Mouse (Mus musculus): Measurements from ENCODE around the gene Mboat7.

Mboat7 gene

DNA sequence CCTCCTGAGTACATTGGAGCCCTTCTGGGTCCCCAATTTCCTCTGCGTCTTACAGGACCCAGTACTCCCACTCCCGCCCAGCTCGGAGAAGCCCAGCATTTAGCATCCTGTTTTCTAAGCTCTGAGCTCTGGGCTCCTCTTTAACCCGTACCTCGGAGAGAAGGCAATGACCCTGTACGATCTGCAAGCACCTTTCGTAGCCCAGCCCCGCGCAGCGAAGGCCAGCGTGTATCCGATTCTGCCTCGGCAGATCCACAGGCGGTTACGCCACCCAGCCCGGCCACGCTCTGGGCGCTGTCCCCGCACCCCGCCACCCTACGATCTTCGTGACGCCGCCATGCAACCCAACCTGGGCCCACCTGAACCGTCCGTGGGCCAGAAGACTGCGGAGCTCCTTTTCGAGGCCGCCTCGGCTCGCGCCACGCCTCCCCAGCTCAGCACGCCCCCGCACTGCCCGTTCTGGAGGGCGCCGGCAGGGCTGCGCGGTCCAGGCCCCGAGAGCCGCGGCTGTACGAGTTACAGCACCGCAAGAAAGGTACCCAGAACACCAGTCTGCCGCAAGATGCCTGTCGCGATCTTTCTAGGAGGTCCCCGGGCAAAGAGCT lies 839 bp downstream of the Mboat7 start, which contains the start of gene Tsen34:
Gene Tsen34, plus strand, starts transcription at position 482 of the 605 bp plus-strand sequence.
- no peak for DNase-seq

DNA sequence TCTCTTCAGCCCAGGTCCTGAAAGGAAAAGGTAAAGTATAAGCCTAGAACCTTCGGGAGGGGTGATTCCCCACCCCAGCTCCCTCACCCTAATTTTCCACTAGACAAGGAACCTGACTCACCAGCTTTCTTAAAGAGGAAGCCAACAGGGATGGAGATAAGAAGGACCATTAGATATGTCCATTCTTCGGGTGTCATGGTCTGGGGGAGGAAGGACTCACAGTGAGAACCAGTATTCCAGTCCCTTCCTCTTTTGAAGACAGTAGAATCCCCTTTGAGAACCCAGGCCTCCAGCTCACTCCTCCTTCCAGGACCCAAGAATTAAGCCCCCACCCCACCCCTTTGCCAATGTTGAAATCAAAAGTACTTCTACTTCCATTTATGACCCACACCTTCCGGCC lies 1.4 kb downstream of the Mboat7 start:
- DNase-seq, result no peak

DNA sequence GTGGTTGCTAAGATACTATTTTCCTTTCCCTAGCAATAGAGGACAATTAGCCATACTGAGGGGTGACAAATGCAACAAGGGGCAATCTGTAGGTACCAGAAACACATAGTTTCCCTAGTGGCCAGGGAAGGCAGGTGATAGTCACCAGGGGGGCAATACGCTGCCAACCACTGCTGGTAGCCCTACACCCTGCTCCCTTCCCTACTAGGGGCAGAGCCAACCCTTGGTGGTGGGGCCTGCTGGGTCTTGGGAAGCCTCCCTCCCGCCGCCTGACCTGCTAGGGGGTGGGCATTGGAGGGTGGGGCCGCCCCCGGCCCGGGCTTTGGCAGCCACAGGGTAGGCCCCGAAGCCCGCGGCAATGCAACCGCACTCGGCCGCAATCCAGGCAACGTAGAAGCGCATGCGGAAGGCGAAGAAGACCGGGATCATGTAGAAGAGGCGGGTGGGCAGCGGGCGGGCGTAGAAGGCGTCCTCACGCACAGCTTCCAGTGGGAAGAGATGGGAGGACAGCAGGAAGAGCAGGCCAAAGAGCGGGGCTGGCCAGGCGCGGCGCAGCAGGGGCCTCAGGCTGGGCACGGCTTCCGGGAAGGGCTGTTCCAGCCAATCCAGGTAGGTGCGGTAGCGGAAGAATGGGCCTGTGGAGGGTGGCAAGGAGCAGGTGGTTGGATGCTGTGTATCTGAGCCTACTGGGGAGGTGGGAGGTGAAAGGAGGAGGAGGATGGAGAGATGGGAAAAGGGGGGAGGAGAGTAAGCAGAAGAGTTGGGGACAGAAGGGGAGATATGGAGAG lies 7.7 kb downstream of the Mboat7 start:
- no peak for DNase-seq

DNA sequence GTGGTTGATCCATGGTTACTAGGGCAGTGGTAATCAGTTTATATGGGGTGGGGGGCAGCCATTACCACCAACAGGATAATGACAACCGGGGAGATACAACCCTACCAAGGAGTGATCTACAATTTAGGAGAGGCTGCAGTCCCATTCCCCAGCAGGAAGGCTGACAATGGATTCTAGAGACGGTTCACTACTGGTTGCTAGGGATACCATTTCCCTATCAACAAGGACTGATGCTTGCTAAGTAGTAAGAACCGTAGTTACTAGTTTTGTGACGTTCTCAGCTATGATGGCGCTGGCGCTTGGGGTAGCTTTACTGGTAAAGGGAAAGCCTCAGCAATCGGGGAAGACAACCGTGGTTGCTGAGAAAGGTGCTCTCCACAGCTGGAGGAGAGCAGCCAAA lies 8.6 kb downstream of the Mboat7 start:
- no peak for DNase-seq

DNA sequence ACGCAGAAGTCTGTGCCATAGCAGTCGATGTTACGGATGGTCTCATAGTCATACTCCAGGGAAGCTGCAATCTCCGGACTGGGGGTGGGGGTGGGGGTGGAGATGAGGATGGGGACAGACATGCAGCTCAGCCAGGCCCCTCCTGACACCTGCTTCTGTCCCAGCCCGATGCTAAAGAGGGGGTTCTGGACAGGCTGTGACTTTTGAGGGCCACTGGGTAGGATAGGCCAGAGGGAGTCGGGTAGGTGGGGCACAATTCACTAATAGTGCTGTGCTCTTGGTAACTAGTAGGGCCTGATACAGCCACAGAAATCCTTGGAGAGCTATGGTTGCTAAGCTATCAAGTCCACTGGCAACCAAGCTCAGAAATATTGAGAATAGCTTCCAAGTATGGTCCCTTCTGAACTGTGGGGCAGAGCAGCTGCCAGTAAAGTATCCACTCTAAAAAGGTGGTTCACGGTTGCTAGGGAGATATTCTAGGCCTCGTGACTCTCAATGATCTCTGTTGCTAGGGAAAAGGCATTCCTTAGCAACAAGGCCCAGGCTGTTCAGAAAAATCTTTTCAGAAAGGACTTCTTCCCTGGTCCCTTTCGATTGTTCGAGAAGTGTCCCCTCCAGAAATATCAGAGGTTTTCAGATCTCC lies 9.3 kb downstream of the Mboat7 start:
- DNase-seq, result no peak

DNA sequence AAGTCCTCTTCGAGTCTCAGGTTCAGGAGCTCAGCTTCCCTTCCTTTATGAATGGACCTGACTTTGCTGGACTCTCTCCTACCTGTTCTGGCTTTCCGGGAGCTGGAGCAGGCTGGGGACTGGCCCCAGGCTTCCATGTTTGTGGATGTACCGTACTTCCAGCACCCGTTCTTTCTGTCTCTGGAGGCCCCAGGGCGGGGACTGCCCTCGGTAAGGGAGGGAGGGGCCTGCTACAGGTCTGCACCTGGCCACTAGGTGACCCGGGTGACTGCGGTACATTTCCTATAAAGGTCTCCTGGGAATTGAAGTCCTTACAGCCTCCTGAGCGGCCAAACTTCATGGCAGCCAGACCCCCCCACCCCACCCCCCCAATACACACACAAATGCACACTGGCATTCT lies 16.0 kb downstream of the Mboat7 start, which contains the start of gene Tmc4:
Gene Tmc4, minus strand, starts transcription at position 212 of the 400 bp plus-strand sequence.
- no peak for DNase-seq

DNA sequence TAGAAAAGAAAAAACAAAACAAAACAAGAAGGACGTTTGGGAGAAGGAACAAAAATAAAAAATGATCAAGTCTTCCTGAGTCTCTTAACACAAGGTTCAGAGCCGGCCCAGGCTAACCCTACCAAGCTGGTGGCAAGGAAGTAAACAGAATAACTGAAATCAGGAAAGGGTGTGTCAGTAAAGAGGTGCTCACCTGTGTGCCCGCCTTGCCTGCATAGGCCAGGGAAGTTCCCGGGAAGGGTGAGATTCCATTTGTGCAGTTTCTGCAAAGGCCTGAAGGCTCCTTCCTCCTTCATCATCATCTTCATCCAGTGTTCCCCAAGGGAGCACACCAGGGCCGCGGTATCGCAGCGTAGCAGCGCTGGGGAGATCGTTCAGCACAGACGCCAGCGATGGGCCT lies 17.0 kb downstream of the Mboat7 start:
- no peak for DNase-seq

DNA sequence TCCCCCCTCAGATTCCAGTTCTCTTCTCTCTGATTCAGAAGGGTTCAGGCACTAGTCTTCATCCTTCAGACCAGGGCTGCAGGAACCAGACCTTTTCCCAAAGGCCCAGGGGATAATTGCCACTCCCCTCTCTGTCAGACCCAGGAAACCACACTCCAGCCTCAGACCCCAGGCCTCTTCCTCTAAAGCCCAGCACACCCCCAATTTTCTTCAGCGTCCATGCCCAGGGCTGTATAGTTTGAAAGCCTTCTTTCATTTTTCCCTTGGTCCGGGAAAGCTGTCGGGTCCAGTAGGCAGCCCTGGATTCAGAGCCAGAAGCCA lies 18.1 kb downstream of the Mboat7 start:
- no peak for DNase-seq

DNA sequence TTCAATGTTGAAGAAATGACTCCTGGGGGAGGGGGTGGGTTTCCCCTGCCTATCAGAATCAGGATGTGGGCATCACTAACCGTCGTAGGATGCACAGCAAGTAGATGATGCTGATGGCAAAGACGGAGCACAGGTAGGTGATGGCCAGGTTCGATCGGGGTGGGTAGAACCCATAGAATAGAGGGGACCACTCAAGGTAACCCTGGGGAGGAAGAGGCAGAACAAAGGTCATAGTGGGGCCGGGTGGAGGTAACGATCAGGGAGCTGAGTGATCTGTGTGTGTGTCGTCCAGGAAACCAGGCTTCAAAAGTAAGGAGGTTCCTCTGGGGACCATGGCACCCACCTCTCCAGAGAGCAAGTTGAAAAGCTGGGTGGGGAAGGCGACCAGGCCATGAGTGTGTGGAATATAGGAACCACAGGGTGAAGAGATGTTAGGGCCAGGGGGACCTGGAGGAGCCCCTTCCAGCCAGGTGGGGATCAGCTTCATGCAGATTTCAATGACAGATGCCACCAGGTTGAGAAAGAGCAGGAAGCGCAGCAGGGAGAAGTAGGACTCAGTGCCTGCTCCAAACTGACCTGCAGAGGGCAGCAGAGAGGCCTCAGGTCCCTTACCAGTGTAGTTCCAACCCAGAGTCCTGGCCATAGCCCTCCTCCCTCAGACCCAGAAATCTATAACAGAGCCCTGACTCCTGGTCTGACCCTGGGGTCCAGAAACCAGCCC lies 18.7 kb downstream of the Mboat7 start:
- DNase-seq, result peak; percentile 64 to 82

DNA sequence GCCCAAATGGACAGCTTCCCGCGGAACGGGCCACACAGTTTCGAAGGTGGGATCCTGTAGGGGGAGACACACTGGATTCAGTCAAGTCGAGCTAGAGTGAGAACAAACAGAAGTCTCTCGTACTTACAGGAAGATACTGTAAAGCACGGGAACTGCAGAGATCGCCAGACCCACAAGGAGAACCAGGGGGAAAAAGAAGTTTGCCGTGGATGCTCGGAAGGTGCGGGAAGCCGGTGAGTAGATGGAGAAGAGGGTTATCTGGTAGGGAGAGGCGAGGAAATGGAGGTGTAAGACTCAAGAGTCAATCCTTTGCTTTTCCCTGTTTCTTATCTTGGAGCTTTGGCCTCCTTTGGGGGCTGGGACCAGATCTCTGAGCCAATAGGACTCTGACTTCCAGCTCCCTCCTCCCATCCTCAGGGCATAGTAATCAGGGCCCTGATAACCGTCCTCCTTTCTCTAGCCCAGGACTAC lies 26.4 kb downstream of the Mboat7 start:
- DNase-seq, result no peak

DNA sequence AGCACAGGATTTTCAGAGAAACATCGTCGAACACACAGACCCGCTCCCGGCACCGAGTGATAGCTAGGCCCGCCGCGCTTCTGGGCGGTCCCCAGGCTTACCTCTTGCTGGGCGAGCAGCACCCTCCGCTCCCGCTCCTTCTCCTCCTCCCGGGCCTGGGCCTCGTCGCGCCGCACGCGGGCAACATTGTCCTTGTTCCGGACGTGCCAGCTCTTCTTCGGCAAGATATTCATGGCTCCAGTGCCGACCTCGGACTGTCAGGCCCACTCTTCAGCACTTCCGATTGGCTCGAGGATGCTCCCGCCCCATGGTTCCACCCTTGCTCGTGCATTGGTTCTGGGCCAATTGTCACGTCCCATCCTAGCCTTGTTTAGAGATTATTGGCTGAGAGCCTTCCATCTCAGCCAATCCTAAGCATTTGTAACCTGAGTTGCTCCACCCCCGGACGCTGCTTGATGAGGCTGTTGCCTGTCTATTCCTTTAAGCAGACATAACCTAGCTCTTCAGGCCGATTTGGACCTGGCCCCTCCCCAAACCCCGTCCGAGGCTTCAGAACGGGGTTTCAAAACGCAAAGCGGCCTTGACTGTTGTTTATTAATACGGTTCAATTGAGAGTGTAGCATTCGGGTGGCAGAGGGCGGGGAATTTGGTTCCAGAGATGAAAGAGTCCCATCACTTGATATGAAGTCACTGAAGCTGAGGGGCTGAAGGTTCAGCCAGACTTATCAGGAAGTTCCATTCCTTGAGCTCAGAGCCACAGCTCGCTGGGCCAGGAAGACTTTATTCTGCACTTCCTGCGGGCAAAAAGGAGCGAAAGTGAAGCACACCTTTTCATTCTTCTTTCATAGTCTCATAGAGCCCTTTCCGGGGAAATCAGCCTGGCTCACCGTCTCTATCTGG lies 27.9 kb downstream of the Mboat7 start, which contains the start of gene Leng1:
Gene Leng1, minus strand, starts transcription at position 626 of the 900 bp plus-strand sequence.
- peak; percentile 84 to 86 for DNase-seq

DNA sequence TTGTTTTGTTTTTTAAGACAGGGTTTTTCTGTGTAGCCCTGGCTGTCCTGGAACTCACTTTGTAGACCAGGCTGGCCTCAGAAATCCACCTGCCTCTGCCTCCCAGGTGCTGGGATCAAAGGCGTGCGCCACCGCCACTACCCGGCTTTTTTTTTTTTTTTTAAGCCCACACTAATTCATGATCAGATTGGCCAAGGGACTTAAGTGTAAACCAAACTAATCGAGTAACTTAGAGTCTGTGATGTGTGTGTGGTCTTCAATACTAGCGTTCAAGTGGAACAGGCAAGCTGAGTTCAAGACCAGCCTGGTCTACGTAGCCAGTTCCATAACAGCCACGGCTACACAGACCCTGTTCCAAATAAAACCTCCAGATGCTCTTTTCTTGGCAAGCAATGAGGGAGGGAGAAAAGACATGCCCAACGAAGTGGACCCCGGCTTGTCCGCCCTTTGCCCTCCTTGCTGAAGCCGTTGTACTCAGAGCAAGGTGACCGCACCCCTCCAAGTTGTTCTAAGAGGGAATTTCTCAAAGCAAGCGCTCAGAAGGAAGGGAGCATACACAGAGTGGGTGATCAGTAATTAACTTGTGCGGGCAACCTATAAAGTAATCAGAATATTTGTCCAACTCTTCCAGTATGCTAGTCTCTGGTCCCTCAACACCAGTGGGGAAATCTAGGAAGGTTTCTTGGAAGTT lies 28.7 kb downstream of the Mboat7 start:
- no peak for DNase-seq

DNA sequence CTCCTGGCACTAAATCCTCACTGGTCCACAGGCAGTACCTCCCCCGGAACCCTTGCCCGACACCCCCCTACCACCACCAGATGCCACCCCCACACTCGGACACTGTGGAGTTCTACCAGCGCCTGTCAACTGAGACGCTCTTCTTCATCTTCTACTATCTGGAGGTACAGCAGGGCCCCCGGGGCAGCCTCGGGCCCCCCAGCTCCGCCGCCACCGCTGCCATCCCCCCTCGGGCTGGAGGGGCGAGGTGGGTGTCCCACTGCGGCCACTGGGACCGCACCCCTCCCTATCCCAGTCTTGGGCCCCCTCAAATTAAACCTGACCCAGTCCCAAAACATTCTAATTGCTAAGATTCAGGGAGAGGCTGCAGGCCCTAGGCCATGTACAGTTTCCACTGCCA lies 34.7 kb downstream of the Mboat7 start:
- DNase-seq, result no peak

DNA sequence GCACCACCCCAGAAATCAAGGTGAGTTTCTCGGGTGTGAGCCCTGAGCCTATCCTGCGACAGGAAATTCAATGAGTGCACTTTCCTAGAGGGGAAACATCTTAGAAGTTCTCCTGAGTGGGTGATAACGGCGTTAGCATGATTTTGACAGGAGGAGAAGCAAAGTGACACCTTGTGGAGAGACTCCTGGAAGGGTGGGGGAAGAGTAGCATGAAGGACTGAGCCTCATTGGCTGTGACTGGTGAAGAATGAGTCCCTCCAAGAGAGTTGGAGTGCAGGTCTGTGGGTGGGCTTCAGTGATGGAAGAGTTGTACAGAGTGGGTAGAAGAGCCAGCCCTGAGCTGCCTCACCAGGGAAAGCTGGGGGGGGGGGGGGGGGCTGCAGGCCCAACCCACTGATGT lies 36.4 kb downstream of the Mboat7 start:
- DNase-seq, result no peak

DNA sequence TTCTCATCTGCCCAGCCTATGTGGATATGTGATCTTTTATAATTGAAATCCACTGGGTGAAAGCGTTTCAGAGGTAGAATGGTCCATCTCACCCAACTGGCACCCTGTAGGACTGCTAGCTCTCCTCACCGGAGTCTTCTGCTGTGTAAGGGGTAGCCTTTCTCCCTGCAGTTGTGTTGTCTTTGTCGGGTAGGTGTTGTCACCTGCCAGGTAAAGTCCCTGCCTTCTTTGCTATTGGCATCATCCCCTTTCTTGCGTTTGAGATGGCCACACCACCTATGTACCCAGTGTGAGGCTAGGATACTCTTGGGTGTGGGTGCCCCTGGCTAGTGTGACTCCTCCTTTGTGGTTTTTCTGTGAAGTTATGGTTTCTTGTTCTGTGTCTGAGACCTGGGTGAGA lies 46.7 kb downstream of the Mboat7 start:
- no peak for DNase-seq

DNA sequence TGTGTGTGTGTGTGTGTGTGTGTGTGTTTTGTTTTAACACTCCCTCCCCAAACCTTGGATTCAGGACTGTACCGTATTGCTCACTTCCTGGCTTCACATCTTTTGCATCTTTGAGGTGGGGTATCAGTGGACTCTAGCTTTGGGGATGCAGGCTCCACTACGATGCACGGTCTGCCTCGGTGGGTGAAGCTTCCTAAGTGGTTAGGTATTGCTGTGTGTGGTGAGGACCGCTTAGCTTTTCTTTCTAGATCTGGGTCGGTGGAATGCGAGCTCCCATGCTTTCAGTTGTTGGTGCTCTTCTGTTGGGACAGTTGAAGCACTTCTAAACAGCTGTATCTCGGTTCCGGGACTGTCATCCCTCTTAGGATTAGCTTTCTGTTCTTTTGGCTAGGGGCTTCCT lies 47.1 kb downstream of the Mboat7 start:
- DNase-seq, result no peak

DNA sequence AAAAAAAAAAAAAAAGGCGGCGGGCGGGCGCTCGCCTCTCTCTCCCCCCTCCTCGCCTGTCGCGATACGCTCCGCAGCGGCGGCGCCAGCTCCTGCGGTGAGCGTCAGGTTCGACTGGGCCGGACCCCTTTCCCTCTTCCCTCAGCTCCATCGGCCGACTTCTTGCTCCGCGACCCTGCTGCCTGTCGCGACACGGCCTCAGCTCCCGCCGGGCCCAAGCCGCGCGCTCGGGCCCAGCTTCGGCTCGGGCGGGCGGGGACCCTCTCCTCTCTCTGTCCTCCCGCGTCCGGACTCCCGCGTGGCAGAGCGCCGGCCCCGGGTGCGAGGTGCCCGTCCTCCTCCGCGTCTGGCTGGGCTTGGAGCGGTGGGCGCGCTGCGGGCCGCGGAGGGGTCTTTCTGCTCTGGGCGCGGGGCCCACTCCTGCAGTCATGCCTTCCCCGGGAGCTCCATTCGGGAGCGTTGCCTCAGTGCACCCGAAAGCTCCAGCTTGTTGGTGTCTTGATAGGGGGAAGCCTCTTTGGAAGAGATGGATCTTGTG lies 47.8 kb downstream of the Mboat7 start:
- DNase-seq, result no peak

DNA sequence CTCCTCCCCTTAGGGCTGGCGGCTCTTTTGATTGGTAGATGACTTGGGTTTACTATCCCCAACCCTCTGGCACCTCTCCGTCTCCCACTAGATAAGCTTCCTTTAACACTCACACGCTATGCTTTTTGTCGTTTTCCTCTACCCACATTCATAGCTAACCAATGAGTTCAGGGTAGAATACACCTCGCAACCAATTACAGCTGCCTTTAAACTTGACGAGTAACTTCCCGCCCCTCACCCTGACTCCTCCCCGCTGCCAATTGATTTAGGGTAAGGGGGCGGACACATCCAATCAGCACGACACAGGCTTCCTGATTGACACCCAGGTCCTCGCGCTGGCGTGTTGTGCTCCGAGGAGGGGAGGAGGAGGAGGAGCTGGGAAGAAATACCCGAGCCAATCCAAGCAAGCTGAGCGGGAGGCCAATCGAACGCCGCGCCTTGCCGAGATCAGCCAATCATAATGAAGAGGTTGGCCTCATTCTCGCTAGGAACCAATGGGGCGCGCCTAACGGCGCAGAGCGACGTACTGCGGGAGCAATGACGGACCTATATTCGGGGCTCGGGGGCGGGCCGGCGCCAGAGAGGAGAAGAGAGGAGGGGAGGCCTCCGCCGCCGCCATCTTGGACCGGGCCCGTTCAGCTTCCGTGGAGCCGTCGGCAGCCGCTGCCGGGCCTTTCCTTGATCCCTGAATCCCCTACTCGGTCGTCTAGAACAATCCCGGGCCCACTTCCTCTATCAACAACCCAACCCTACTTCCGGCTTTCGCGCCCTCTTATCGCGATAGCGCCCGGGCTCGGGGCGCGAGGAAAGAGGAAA lies 48.4 kb downstream of the Mboat7 start, which contains the start of gene Cnot3:
Gene Cnot3, plus strand, starts transcription at position 597 of the 816 bp plus-strand sequence.
- DNase-seq, result peak; percentile 91 to 97

DNA sequence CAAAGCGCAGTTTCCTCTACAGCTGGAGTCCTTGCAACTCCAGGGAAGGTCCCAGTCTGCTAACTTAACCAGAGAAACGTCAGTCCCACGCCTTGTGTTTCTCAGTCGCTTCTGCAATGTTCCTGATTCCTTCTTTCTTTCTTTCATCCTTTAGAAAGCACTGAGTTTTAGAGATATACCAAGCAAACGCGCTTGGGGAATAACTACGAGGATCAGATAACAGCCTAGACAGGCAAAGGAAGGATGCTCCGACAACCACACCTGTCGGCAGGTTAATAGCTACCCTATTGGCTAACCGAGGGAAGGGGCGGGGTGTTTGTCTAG lies 49.0 kb downstream of the Mboat7 start:
- peak; percentile 86 to 90 for DNase-seq

DNA sequence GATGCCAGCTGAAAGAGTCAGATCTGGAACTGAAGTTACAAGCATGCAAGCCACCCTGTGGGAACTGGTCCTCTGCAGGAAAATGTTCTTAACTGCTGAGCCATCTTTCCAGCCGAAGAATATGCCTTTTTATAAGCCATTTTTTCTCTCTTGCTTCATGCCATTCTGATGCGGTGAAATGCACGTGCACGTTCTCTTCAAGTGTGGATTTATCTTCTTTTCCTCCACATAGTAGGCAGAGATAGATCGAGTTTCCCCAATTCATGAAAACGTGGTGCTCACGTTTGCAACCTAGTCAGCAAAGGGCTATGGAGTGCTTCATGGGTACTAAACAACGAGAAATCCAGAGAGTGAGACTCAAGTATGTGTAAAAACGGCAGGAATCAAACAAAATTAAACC lies 49.5 kb downstream of the Mboat7 start:
- no peak for DNase-seq
